Mouse (Mus musculus) adrenal gland, postnatal 25 days (tissue): ENCODE results near the gene Ddx23. TPM values are rescaled to one million over a fixed set of nuclear protein-coding genes. Genes with fewer than 3 reads are reported as not detected.
A peak's percentile ranks its signal among the peaks of the same experiment; 100 is the strongest.

Source experiments
- DNase-seq: peaks from one replicate; pipeline ENCODE4 v3.0.0; 2021; ENCODE audit warnings: mixed read lengths
- long read RNA-seq: library from polyadenylated mRNA; stranded (forward); transcript quantifications from one replicate; pipeline ENCODE4 v2.0.0, GENCODE M21; 2021
- total RNA-seq: library from RNA; stranded (reverse); gene quantifications from 2 replicates; pipeline ENCODE4 v1.2.3, GENCODE M21; 2021

Ddx23 gene
- total RNA-seq = 76.1 and 88.7 TPM in 2 replicates
- long read RNA-seq, transcript Ddx23-201 (17 exons, 3,187 nt) = major isoform, 45 of 67 reads
- long read RNA-seq, partial matches to known transcripts = 11 of 67 reads
- long read RNA-seq, other reads (novel, unspliced or antisense) = 9 of 67 reads

DNA sequence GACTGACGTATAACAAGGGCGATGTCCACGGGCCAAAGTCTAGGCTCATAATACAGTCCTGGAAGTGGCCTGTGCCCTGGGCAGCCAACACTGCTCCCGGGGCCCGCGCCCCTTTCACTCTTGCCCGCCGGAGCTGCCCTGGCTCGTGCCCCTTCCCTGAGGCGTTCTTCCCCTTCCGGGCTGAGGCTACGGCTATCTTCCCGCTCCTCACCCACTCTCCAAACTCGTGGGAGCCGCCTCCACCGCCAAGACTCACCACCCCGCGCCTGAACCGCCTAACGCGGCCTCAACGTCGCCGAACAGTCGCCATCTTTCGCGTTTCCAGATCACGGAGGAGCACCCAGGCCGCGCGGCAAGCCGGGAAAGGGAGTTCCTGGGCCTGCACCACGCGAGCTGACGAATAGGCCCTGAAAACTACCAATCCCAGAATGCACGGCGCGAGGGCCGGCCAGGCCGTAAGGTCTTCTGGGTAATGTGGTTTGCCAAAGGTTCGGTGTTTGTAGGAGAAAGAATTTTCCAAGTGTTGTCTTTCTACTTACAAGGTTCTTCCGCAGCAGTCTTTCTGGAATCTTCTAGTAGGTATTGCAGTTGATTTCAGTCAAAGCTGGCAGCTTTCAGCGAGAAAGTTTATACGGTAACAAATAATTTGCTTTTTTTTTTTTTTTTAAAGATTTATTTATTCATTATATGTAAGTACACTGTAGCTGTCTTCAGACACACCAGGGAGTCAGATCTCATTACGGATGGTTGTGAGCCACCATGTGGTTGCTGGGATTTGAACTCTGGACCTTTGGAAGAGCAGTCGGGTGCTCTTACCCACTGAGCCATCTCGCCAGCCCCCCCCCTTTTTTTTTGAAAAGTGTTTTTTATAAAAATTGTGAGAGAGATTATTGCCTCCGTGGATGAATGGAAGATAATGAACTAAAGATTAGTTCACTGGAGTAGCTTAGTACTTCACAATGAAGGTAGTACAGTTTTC is at the start of gene Ddx23:
Ddx23 (minus strand) TSS at position 328 of the 979 bp plus-strand sequence.
- DNase-seq = peak; percentile 92

GRCm38 (mm10) chr15:98710442-98710841 is 47.7 kb upstream of the Ddx23 start:
- DNase-seq = peak; percentile 77

DNA sequence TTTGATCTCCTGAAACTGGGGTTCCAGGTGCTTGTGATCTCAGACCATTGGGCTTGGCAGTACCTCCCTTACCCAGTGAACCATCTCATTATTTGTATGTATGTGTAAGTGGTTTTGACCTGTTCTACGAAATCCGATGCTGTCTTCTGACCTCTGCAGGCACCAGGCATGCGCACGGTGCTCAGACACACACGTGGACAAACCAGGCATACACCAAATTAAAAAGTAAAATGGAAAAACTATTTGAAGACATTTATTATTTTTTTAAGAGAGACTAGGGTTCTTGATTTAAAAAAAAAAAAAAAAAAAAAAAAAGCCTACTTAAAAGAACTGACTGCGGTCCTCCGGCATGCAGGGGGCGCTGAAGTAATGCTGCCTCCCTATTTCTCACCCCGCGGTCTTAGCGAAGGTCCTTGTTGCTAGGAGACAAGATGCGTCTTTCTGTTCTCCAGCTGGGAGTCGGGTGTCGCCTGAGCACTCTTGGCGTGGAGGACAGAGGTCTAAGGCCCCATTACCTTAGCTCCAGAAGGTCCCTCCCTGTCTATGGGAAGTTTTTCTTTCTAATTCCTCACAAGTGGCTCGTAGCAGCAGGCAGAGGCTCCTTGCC is 45.2 kb upstream of the Ddx23 start, which contains the start of gene Ccdc65:
Ccdc65 (plus strand) TSS at position 442 of the 607 bp plus-strand sequence.
- DNase-seq = peak; percentile 80

GRCm38 (mm10) chr15:98704312-98704711 is 41.6 kb upstream of the Ddx23 start:
- no peak for DNase-seq

DNA sequence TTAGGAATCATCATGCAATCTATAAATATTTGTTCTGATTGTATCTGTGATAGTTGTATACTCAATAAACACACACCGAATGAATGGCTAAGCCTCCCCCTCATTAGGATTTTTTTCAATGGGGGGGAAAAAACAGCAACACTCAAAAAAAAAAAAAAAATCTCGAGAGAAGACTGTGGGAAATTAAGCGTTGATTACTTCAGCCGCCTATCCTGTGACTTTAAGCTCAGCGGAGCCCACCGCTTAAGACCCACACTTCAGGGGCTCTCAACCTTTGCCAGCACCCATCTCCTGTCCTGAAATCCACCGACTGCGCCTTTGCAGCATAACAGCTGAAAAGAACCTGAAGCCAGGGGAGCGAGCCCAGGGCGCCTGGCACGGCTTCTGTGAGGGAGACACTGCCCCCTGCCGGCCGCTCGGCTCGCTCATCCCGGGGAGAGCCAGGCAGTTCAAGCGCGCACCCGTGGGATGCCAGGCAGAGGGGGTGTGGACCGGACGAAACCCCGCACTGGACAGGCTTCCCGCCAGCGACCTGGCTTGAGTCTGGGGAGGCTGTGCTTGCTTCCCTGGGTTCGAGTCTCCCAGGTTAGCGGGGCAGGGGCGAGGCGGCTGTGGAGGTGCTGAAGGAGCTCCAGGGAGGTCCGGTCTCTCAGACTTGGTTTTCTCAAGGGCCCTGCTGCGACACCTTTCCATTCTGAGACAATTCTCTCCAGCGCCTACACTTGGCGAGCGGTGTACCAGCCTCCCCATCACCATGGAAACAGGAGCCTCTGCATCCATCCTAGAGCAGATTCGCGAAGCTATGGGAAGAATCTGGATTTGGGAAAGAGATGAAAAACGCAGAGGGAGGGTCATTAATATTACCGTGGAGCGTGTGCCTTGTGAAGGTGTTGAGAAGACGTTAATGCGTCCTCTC is 36.8 kb upstream of the Ddx23 start:
- peak; percentile 93 for DNase-seq

DNA sequence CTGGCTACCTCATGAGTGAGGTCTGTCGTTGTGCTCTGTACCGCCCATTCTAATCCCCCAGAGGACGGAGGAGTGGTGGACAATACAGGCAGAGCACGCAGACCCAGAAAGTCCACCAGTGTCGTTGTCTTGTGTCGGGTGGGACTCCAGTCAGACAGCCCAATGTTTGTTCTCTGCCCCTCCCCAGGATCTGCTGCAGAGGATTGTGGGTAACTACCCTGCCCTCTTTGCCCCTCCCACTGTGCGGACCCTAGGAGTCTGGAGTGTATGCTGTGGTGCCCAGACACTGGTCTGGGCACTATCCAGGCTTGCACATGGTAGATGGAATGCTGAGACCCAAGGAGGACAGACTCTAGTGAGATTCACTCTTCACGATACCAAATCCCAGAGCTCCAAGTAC is 33.5 kb upstream of the Ddx23 start:
- DNase-seq = no peak

- DNase-seq = no peak
Observed at GRCm38 (mm10) chr15:98695726-98696125, 33.0 kb upstream of the Ddx23 start.

GRCm38 (mm10) chr15:98692171-98692715 is 29.5 kb upstream of the Ddx23 start:
- no peak for DNase-seq

DNA sequence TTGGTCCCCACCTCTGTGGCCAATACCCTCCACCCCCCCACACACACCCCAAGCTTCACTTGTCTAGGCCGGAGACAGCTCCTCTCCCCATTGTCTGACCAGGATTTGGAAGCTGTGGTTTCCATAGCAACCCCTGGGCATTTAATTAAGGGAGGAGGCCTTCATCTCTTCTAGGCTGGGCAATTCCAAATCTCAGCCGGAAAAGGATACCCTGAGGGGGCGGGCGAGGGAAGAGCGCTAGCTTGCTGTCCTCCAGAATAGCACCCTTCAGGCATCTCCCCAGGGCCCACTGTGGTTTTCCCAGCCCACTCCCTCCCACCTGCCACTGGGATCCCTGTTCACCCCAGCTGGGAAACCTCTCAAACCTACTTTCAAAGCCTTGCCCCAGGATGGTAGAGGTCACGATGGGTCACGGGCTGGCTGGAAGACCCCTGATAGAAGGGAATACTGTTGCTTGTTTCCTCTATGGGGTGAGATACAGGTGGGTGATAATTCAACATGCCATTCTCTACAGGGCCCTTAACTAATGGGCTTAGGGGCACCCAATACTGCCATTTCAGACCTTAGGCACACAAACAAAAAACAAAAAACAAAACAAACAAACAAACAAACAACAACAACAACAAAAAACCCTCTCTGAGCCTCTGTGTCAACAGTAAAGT is 28.9 kb upstream of the Ddx23 start:
- DNase-seq = no peak

DNA sequence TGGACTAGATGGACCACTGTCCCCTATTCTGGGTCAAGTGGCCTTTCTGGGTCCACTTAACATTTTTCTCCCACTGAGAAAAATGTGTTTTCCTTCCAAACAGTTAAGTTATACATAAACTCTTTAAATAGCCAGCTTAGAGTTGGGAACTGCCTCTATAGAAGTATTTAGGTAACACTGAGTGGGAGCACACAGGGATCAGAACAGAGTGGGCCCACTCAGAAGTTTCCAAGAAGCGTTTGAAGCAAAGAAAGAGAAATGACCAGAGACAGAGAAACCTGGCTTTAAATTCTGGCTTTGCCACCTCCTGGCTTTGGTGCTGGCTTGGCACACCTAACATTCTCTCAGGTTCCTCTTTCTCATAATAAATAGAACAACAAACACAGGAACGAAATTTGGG is 27.0 kb upstream of the Ddx23 start:
- no peak for DNase-seq

DNA sequence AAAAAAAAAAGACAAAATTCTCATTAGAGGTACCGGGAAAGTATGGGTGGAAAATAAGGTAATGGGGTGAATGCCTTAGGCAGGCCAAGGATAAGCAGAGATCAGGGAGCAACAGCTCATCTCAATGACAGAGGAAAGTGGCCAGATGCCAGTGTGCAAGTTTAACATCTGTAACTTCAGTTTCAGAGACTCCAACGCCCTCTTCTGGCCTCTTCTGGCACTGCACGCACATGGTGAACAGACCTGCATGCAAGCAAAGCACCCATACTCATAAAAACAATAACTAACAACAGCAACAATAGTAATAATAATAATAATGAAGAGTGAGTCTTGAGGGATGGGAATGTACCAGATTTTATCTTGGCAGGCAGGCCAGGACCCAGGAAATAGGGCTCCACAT is 23.2 kb upstream of the Ddx23 start:
- DNase-seq = no peak

DNA sequence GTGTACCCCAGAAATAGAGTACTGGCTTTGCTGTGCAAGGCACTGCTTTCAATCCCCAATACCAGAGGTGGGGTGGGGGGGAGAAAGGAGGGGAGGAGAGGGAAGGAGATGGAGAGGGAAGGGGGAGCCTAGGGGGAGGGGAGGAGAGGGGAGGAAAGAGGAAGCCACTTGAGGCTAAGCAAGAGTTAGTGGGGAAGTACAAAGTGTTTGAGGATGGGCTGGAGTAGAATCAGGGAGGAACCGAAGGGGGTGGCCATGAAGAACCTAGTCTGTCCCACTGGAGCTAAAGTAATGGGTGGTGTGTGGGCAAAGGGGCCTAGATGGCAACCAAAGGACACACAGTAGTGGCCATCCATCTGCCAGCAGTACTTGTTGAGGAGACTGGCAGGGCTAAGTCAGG is 21.1 kb upstream of the Ddx23 start:
- no peak for DNase-seq

GRCm38 (mm10) chr15:98683177-98683576 is 20.5 kb upstream of the Ddx23 start:
- DNase-seq = no peak

GRCm38 (mm10) chr15:98681633-98682032 is 18.9 kb upstream of the Ddx23 start:
- no peak for DNase-seq

DNA sequence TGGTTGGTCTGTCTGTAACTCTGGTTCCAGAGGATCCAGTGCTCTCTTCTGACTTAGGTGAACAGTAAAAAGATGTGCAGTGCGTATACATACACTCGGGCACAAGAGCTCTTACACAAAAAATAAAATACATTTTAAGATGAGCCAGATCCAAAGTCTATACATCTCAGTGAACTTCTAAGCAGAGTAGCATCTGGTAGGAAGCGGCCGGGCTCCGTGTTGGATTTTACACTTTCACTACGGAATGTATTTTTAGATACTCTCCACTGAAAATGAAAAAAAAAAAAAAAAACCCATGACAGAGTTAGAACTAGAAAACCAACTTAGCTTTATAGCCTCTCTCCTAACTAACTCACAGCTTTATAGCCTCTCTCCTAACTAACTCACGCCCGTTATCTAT is 18.0 kb upstream of the Ddx23 start:
- DNase-seq = no peak

DNA sequence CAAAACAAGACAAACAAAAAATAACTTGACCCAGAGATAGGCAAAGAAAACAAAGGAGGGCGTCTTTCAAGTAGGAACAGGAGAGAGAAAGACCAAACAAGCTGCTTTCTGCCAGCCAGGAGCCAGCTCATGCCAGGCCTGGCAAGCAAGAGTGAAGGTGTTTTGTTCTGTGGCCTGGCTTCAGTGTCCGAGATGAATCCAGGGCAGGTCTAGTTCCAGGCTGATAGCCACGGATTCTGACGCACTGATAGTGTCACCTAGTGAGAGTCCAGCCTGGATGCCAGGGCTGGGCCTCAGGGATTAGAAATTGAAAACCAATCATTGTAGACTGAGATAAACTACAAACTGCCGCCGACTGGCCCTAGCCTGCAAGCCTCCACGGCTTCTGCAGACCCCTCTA is 15.3 kb upstream of the Ddx23 start:
- DNase-seq = no peak

GRCm38 (mm10) chr15:98676940-98677728 is 14.4 kb upstream of the Ddx23 start, which contains the start of gene Rnd1:
Gene Rnd1, minus strand, starts transcription at chr15:98677461.
- peak; percentile 81 for DNase-seq

DNA sequence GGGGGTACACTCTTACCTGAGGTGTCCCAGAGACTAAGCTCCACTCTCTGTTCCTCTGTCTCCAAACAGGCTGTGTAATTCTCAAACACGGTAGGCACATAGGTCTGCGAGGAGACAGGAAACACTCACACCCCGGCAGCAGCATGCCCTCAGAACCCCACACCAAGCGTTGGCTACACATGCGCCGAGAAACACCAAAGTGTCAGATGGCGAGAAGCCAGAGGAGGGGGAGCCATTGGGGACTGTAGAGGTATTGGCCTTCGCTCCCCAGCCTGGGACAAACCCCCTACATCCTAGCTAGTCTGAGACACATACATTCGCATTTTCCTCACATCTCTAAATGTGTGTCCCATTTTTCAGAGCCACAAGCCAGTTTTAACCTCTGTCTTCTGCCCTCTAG is 13.8 kb upstream of the Ddx23 start:
- DNase-seq = no peak

DNA sequence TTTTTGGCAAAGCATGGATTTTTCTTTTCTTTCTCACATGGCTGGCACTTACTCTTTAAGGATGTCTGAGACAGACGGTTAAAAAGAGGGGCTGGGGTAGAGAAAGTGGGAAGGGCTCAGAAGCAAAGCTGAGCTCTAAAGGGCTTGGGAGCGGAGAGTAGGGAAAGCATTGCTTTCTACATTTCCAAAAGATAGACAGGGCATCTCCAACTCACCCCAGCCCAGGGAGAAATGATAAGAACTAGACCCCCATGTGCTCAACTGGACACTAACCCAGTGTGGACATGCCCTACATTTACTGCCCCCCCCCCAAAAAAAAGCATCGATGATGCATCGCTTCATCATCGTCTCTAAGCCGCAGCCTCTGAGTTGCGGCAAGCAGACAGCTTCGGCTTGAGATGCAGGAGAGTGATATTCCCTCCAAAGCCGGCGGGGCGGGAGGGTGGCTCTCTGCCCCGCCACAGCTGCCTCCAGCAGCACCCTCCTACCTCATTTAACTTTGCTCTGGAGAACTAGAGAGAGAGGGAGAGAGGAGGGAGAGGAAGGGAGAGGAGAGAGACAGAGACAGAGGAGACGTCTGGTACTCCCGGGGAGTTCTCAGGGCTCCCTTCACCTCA is 13.0 kb upstream of the Ddx23 start:
- no peak for DNase-seq
